ENCODE assay signal across 10 mouse cellular contexts in genomic region chr5:39620206-39620866, GRCm38 (mm10).
DNase-seq lines count a peak whose midpoint lies in the region; ATAC-seq lines count a peak whose summit lies in the region.
"Had no signal": no experiment of that assay in that cellular context is flagged by ENCODE, and none has a peak within 500 bp of the region (broad histone marks: within the 10 kb centered on the region; RNA-seq: fewer than 3 reads in every experiment).

No protein-coding gene starts in this region.

- H3K4me1 ChIP-seq in hindbrain, embryonic 16.5 days (ENCODE audit: control insufficient read depth, insufficient read depth, low read depth, low read length): peaks cover 5% of the 10 kb centered on the region; the same call in 1 of the 2 replicates
- peaks cover 8% of the 10 kb centered on the region for H3K4me1 ChIP-seq in hindbrain, embryonic 12.5 days
- H3K4me1 ChIP-seq in heart, embryonic 14.5 days (ENCODE audit: control insufficient read depth in 2 of 2, insufficient read depth in 2 of 2, low read length in 2 of 2): peaks cover 10 to 20% of the 10 kb centered on the region in 2 experiments
- H3K4me1 ChIP-seq: liver, embryonic 15.5 days had no signal

- H3K4me3 ChIP-seq in hindbrain, embryonic 16.5 days (ENCODE audit: low read length): no peak overlapping the region
- H3K4me3 ChIP-seq in hindbrain, embryonic 12.5 days: no peak overlapping the region
- no peak overlapping the region for H3K4me3 ChIP-seq in heart, embryonic 14.5 days (ENCODE audit: control insufficient read depth in 1 of 2, insufficient read depth in 1 of 2, low read depth in 1 of 2, low read length in 2 of 2)
- H3K4me3 ChIP-seq: liver, embryonic 15.5 days had no signal

- H3K27me3 ChIP-seq in hindbrain, embryonic 16.5 days (replicated peaks; ENCODE audit: control insufficient read depth, insufficient read depth, low read length): no peaks in the 10 kb centered on the region
- no peaks in the 10 kb centered on the region for H3K27me3 ChIP-seq in hindbrain, embryonic 12.5 days
- no peaks in the 10 kb centered on the region for H3K27me3 ChIP-seq in heart, embryonic 14.5 days (ENCODE audit: control insufficient read depth, insufficient read depth, low read length)
- H3K27me3 ChIP-seq: liver, embryonic 15.5 days had no signal

- no peak overlapping the region for H3K4me2 ChIP-seq in hindbrain, embryonic 16.5 days (ENCODE audit: low read length)
- H3K4me2 ChIP-seq in hindbrain, embryonic 12.5 days (replicated peaks): no peak overlapping the region
- no peak overlapping the region for H3K4me2 ChIP-seq in heart, embryonic 14.5 days (ENCODE audit: low read length)
- H3K4me2 ChIP-seq: liver, embryonic 15.5 days had no signal

- no peaks in the 10 kb centered on the region for H3K36me3 ChIP-seq in hindbrain, embryonic 16.5 days (ENCODE audit: control insufficient read depth, insufficient read depth, low read length)
- H3K36me3 ChIP-seq in hindbrain, embryonic 12.5 days: no peaks in the 10 kb centered on the region
- no peaks in the 10 kb centered on the region for H3K36me3 ChIP-seq in heart, embryonic 14.5 days (ENCODE audit: control insufficient read depth, insufficient read depth, low read length)
- H3K36me3 ChIP-seq: liver, embryonic 15.5 days had no signal

- no peaks in the 10 kb centered on the region for H3K9me3 ChIP-seq in hindbrain, embryonic 16.5 days (ENCODE audit: control insufficient read depth, low read length)
- H3K9me3 ChIP-seq in hindbrain, embryonic 12.5 days (replicated peaks): no peaks in the 10 kb centered on the region
- no peaks in the 10 kb centered on the region for H3K9me3 ChIP-seq in heart, embryonic 14.5 days (ENCODE audit: control insufficient read depth, low read length)
- H3K9me3 ChIP-seq: liver, embryonic 15.5 days had no signal

- peak; percentile 54; the same call in 1 of the 2 replicates for ATAC-seq in hindbrain, embryonic 16.5 days
- ATAC-seq in hindbrain, embryonic 12.5 days (ENCODE audit: low FRiP score): no peak
- peak; percentile 57 for ATAC-seq in cerebellum, adult (ENCODE audit: insufficient number of reproducible peaks, low FRiP score, low TSS enrichment)
- no peak for ATAC-seq in heart, embryonic 14.5 days (ENCODE audit: insufficient number of reproducible peaks, insufficient read depth, low FRiP score, low read depth)
- ATAC-seq in erythroblast, adult 5-6 weeks (replicated peaks; ENCODE audit: low FRiP score, poor library complexity, severe bottlenecking): no peak

- no peak overlapping the region for H3K9ac ChIP-seq in hindbrain, embryonic 16.5 days (ENCODE audit: low read depth, low read length)
- H3K9ac ChIP-seq in hindbrain, embryonic 12.5 days: no peak overlapping the region
- no peak overlapping the region for H3K9ac ChIP-seq in heart, embryonic 14.5 days (ENCODE audit: low read length)
- H3K9ac ChIP-seq: liver, embryonic 15.5 days had no signal

- 50% methylated on average over 3 of the region's 3 CpGs for WGBS in hindbrain, embryonic 16.5 days
- 76% methylated on average over 3 of the region's 3 CpGs for WGBS in hindbrain, embryonic 12.5 days
- 30% methylated on average over 3 of the region's 3 CpGs for WGBS in heart, embryonic 14.5 days

- no peak overlapping the region for H3K27ac ChIP-seq in hindbrain, embryonic 16.5 days (ENCODE audit: low read depth, low read length)
- no peak overlapping the region for H3K27ac ChIP-seq in hindbrain, embryonic 12.5 days
- H3K27ac ChIP-seq in heart, embryonic 14.5 days (replicated peaks in 1 of 2; ENCODE audit: control insufficient read depth in 1 of 2, insufficient read depth in 1 of 2, low read depth in 2 of 2, low read length in 2 of 2): peak overlapping the region; percentile 6 to 19; a peak in 1 of 4 replicates
- H3K27ac ChIP-seq: liver, embryonic 15.5 days had no signal

- peak; percentile 86 for DNase-seq in brain, adult 2 months (ENCODE audit: low read depth, low spot score)
- DNase-seq in thymus, postnatal 14 days: no peak
- DNase-seq in layer of hippocampus, postnatal 36 days: no peak
- DNase-seq: right cerebral cortex, postnatal 4 days had no signal

Comparison
In these comparisons a context has a peak if more than half of its experiments do, and no peak if none do; other contexts are left out.
1. ATAC-seq: peak in hindbrain, embryonic 16.5 days (single experiment) and cerebellum, adult (single experiment); none in hindbrain, embryonic 12.5 days (single experiment), heart, embryonic 14.5 days (single experiment) and erythroblast, adult 5-6 weeks (single experiment).
2. H3K27ac ChIP-seq: peak in heart, embryonic 14.5 days (2 of 2); none in hindbrain, embryonic 16.5 days (single experiment) and hindbrain, embryonic 12.5 days (single experiment).